Mouse (Mus musculus): ENCODE data around the gene Plekha1.

The Plekha1 gene

GRCm38 (mm10) chr7:130865613-130866591 is at the start of gene Plekha1:
Gene Plekha1, plus strand, starts transcription at chr7:130865756.
- DNase-seq (ENCODE audit: low spot score in 2 of 2): peak; percentile 99

GRCm38 (mm10) chr7:130816243-130816642 is 49.3 kb upstream of the Plekha1 start:
- DNase-seq (ENCODE audit: low spot score in 2 of 2): no peak

DNA sequence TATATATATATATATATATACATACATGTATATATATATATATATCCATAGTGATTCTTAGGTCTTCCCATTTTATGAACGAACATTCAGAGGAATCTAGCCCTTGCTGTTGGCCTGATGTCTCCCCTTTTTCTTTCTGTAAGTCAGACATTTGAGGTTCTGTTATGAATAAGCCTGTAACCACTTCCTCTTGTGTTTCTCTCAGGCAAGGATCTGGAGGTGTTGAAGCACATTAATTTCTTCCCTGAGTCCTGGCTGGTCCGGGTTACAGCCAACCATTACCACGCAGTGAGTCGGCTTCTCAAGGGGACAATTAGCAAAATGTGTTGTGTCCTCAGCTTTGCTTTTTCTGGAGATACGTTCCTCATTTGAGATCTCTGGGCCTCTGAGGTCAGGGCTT is 46.7 kb upstream of the Plekha1 start:
- DNase-seq (ENCODE audit: low spot score in 2 of 2): no peak

GRCm38 (mm10) chr7:130819624-130820023 is 45.9 kb upstream of the Plekha1 start:
- no peak for DNase-seq (ENCODE audit: low spot score in 2 of 2)

DNA sequence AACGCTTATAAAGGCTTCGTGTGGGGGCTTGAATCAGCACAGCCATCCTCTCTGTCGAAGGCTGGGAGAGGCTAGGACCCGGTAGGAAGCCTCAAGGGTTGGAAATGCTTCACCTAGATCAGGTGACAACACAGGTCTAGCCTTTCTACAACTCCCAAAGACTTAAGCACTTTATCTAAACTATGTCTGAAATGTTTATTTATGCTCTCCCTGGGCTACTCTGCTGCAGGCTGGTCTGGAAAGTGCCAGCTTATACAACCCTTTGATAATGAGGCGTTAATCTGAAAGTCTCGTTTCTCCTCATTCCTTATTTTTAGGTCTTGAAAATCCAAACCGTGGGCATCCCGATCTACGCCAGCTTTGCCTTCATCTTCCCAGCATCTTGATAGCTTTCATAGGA is 41.6 kb upstream of the Plekha1 start:
- DNase-seq (ENCODE audit: low spot score in 2 of 2): no peak

- no peak for DNase-seq (ENCODE audit: low spot score in 2 of 2)
Observed at GRCm38 (mm10) chr7:130826343-130826742, 39.2 kb upstream of the Plekha1 start.

DNA sequence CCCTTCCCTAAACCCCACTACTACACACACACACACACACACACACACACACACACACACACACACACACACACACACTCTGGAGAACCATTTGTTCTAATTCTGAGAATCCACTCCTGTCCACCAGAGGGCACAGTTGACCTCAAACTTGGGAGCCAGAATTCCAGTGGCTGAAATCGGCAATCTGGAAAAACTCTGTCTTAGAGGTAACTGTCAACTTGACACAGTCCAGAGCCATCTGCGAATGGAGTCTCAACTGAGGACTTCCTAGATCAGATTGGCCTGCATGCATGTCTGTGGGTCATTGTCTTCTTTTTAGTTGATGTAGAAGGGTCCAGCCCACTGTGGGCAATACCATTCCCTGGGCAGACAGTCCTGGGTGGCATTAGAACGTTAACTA is 38.1 kb upstream of the Plekha1 start:
- peak; percentile 43 to 62 for DNase-seq (ENCODE audit: low spot score in 2 of 2)

DNA sequence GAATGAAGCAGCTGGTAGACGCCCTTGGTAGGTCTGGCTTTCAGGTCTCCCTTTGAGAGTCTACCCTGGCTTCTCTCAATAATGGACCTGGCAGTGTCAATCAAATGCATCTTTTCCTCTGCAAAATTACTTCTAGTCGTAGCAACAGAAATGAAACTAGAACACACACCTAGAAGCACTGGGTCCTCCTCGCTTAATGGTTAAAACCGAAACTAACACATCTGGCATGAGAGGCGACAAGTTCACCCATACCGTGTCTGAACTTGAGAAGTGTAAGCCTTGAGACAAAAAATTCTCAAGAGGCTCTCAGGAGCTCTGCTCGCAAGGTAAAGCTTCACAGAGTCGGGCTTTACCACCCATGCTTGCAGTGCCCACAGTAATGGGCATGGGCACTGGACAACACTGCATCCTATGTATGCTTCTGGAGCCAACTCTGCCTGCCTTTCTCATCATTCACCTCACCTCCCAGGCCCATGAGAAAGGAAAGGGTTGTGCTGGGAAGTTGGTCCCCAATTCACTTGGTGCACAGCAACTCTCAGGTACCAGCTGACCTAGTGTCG is 37.6 kb upstream of the Plekha1 start:
- no peak for DNase-seq (ENCODE audit: low spot score in 2 of 2)

DNA sequence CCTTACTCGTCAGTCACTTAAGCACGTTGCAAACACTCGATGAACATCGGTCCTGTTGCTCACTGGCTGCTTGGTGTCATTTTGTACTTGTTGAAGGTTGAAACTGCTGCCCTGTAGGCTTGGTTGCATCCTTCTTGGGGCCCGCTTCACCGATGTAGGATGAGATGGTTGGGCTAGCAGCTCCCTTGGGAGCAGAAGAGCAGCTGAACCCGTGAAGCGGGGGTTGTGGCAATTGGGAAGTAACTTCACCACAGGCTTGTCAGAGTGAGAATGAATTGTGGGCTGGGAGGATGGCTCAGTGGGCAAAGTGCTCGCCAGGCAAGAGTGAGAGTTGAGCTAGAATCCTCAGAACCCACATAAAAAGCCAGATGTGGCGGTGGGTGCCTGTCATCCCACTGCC is 37.1 kb upstream of the Plekha1 start:
- no peak for DNase-seq (ENCODE audit: low spot score in 2 of 2)

GRCm38 (mm10) chr7:130831586-130831985 is 34.0 kb upstream of the Plekha1 start:
- DNase-seq (ENCODE audit: low spot score in 2 of 2): no peak

- no peak for DNase-seq (ENCODE audit: low spot score in 2 of 2)
Observed at GRCm38 (mm10) chr7:130834299-130834698, 31.3 kb upstream of the Plekha1 start.

DNA sequence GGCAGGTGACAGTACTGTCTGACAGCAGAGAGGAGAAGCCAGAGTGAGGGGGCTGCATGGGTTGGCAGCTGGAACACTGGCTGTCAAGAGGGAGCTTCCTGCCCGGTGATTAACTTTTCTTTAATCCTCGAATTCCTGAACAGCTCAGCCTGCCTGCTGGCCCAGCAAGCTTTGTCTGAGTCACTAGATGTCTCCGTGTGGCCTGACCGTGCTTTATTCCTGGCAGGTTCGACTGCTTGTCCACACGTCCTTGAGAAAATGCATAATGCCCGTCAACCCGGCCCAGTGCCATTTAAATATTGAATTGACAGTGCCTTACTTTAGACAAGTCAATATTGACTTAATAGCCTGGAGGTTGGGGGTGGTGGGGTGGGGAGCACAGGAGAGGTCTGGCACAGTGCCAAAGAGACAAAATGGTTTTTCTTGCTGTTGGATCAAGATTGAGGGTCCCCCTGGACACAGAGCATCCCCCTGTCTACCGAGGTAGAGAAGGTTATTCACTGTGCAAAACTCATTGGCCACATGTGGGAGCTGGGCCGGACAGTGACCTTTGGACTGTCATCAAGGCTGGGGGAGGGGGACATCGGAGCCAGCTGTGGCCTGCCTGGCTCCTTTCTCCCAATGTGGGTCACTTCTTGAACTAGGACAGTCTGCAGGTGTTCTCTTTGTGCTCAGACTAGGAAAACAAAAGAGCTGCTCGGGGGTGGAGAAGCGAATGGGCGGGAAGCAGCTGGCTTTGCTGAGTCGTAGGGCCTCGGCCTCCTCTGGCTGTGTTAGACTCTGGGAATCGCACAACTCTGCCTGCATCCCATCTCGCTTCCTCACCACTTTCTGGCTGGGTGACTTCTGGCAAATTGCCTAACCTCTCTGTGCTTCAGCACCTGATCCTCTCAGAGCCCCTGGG is 30.3 kb upstream of the Plekha1 start:
- no peak for DNase-seq (ENCODE audit: low spot score in 2 of 2)

DNA sequence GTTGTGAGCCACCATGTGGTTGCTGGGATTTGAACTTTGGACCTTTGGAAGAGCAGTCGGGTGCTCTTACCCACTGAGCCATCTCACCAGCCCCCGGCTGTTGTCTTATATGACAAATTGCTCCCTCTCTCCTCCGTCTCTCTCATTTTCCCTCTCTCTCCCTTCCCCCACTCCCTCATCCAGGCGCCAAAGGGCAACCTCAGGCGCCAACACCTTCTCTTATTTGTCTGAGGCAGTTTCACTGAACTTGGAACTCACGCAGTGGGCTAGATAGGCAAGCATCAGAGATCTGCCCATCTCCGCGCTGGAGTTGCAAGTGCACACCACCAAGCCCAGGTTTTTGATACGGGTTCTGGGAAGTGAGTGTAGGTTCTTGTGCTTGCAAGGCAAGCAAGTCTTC is 29.5 kb upstream of the Plekha1 start:
- DNase-seq (ENCODE audit: low spot score in 2 of 2): no peak

GRCm38 (mm10) chr7:130837941-130838657 is 27.5 kb upstream of the Plekha1 start:
- DNase-seq (ENCODE audit: low spot score in 2 of 2): peak; percentile 55 to 60

DNA sequence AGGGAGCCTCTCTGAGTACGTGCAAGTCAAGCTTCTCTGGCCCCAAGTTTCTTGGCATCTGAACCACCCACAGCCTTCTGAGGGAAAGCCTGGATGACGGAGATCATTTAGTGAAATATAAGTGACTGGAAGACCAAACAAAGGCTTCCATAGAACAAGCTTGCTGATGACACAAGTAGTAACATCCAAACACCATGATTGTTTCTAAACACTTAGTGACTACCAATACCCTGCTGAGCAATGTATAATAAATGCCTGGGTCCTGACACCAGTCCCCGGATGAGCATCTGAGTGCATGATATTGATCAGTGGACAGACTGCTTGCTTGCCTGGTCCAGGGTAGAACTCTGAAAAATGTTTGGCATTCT is 26.9 kb upstream of the Plekha1 start:
- no peak for DNase-seq (ENCODE audit: low spot score in 2 of 2)

DNA sequence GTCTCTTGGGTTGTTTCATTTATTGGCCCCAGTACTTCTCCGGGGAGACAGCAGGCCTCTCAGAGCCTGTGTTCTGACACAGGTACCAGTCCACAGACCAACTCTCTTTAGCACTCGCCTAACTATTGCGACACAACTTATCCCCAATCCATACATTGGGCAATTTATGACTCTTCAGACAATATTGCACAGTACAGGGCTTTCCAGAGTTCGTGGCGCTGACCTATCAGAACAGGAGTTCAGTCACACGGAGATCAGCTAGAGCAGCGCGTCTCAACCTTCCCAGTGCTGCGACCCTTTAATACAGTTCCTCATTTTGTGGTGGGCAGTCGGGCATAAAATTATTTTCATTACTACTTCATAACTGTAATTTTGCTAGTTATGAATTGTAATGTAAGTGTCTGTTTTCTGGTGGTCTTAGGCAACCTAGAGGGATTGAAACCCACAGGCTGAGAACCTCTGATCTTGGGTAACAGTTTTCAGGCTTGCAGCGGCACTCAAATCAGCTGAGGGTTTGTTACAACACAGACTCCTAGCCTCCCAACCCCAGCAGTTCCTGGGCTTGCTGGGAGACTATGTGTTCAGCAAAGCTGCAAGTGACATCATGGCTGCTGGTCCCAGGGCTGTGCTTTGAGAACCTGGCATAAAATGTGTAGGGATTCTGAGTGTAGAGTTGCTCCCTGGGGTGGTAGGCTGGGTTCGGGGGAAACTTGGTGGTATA is 26.0 kb upstream of the Plekha1 start:
- no peak for DNase-seq (ENCODE audit: low spot score in 2 of 2)

- no peak for DNase-seq (ENCODE audit: low spot score in 2 of 2)
Observed at GRCm38 (mm10) chr7:130847164-130847718, 18.3 kb upstream of the Plekha1 start.

DNA sequence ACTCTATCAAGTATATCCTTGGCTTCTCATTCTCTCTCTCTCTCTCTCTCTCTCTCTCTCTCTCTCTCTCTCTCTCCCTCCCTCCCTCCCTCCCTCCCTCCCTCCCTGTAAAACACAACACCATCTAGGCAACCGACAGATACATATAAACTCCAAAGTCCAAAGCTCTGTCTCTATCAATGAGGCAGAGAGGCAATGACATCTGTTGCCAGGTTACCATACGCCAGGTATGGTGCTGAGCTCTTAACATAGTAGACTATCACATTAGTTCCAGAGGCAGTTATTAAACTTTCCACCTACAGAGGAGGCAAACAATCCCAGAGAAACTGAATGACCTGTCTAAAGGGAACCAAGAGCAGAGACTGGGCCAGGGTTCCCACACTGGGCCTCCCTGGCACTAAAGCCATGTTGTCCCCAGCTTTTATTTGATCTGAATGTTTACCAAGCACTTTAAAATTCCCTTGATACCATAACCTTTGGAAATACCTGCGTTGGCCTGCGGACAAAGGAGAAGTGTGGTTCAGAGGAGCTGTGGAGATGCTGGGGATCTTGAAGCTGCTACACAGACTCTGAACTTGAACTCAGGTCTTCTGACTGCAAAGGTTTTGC is 10.8 kb upstream of the Plekha1 start:
- DNase-seq (ENCODE audit: low spot score in 2 of 2): no peak

- no peak for DNase-seq (ENCODE audit: low spot score in 2 of 2)
Observed at GRCm38 (mm10) chr7:130855681-130856080, 9.9 kb upstream of the Plekha1 start.

DNA sequence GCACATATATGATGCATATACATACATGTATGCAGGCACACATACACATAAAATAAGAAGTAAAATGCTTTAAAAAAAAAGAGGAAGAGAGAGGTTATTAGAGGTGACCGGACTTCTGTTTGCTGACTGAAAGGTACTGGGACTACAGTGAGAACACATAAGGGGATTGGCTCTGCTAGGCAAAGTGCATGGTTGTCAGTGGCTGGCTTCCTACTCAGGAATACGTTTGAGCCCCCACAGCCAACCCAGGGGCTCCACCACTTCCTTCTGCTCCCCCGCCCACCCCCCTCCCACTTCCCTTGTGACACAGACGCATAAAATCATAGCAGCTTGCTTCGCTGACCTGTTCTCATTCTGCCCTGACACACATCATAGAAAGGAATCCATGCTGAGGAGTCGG is 7.6 kb upstream of the Plekha1 start:
- DNase-seq (ENCODE audit: low spot score in 2 of 2): no peak
